Mouse (Mus musculus) E14TG2a.4 (cell line): ENCODE results near the gene Macrod2.
A peak's percentile ranks its signal among the peaks of the same experiment; 100 is the strongest.

Experiments used
- H3K27me3 ChIP-seq: 2 replicates; pipeline ENCODE4 v1.6.1; 2014; ENCODE audit warnings: low read length, control low read depth; ENCODE audit not compliant: insufficient read depth
- H3K36me3 ChIP-seq: 2 replicates; pipeline ENCODE4 v1.6.1; 2014; ENCODE audit warnings: low read length, control low read depth; ENCODE audit not compliant: insufficient read depth
- H3K4me1 ChIP-seq: replicated peaks from 2 replicates; pipeline ENCODE4 v1.6.1; 2014; ENCODE audit warnings: low read depth, low read length, control low read depth
- H3K4me3 ChIP-seq: replicated peaks from 2 replicates; pipeline ENCODE4 v1.5.1; 2014; ENCODE audit warnings: mild to moderate bottlenecking, low read length
- H3K9me3 ChIP-seq: 2 replicates; pipeline ENCODE4 v1.6.1; 2014; ENCODE audit warnings: low read length, control low read depth
- CTCF ChIP-seq: conservative IDR thresholded peaks from 2 replicates; pipeline ENCODE4 v1.5.1; 2014; ENCODE audit warnings: low read length
- NANOG ChIP-seq: IDR thresholded peaks from 2 replicates; pipeline ENCODE4 v1.6.1; 2014; ENCODE audit warnings: borderline replicate concordance, low read length, mixed read lengths
- POU5F1 ChIP-seq: IDR thresholded peaks from 2 replicates; pipeline ENCODE4 v1.6.1; 2014; ENCODE audit warnings: low read length, borderline replicate concordance

Macrod2 gene

GRCm38 (mm10) chr2:142222137-142222921 lies 1827.2 kb downstream of the Macrod2 start:
- no peaks in the 10 kb centered on the region for H3K9me3 ChIP-seq
- TF ChIP-seq POU5F1, result no peak
- TF ChIP-seq CTCF, result no peak
- no peak for TF ChIP-seq NANOG
- H3K4me1 ChIP-seq, result no peaks in the 10 kb centered on the region
- no peaks in the 10 kb centered on the region for H3K36me3 ChIP-seq
- no peak overlapping the region for H3K4me3 ChIP-seq
- H3K27me3 ChIP-seq, result no peaks in the 10 kb centered on the region

- H3K9me3 ChIP-seq, result no peaks in the 10 kb centered on the region
- TF ChIP-seq CTCF (no peak), NANOG (no peak), POU5F1 (no peak)
- H3K4me1 ChIP-seq, result no peaks in the 10 kb centered on the region
- H3K36me3 ChIP-seq, result no peaks in the 10 kb centered on the region
- H3K27me3 ChIP-seq, result no peaks in the 10 kb centered on the region
- H3K4me3 ChIP-seq, result no peak overlapping the region
Observed at GRCm38 (mm10) chr2:142222926-142223325, 1827.8 kb downstream of the Macrod2 start.

DNA sequence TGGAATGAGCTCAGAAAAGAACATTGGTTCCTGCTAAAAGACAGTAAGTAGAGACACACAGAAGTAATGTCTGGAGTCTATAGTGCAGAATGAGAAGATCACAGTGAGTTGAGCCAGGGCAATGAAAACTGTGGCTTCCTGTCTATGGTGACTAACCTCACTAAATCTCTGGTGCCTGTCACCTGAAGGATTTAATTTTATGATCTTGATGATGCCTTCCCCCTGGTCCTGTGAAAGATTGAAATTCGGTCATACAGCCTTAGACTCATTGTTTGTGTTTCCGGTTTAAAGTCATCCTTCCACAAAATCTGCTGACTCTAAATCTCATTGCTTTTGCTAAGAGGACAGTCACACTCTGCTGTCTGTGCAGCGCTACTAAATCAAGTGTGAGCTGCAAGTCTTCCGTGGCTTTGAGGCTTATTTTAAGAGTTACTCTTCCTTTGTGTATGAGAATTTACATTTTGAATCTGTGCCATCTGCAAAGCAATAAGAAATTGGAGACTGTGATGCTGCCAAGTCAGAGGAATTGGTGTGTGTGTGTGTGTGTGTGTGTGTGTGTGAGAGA lies 1836.0 kb downstream of the Macrod2 start:
- Histone ChIP-seq H3K27me3 (no peaks in the 10 kb centered on the region), H3K4me3 (no peak overlapping the region), H3K4me1 (no peaks in the 10 kb centered on the region), H3K9me3 (0 out of 2 replicates have a peak, but pooled peaks cover 4% of the 10 kb centered on the region), H3K36me3 (no peaks in the 10 kb centered on the region)
- TF ChIP-seq NANOG (no peak), POU5F1 (no peak)

GRCm38 (mm10) chr2:142232828-142233227 lies 1837.7 kb downstream of the Macrod2 start:
- Histone ChIP-seq H3K4me3 (no peak overlapping the region), H3K27me3 (no peaks in the 10 kb centered on the region), H3K36me3 (no peaks in the 10 kb centered on the region), H3K4me1 (no peaks in the 10 kb centered on the region), H3K9me3 (0 out of 2 replicates have a peak, but pooled peaks cover 4% of the 10 kb centered on the region)
- TF ChIP-seq NANOG (no peak), POU5F1 (no peak), CTCF (no peak)

GRCm38 (mm10) chr2:142243483-142243882 lies 1848.4 kb downstream of the Macrod2 start:
- H3K27me3 ChIP-seq, result no peaks in the 10 kb centered on the region
- no peaks in the 10 kb centered on the region for H3K9me3 ChIP-seq
- H3K36me3 ChIP-seq, result no peaks in the 10 kb centered on the region
- no peak for TF ChIP-seq NANOG
- TF ChIP-seq CTCF, result no peak
- no peak for TF ChIP-seq POU5F1
- no peaks in the 10 kb centered on the region for H3K4me1 ChIP-seq
- no peak overlapping the region for H3K4me3 ChIP-seq

GRCm38 (mm10) chr2:142250383-142250782 lies 1855.3 kb downstream of the Macrod2 start:
- TF ChIP-seq POU5F1 (no peak), NANOG (no peak), CTCF (no peak)
- H3K4me3 ChIP-seq, result no peak overlapping the region
- H3K36me3 ChIP-seq, result no peaks in the 10 kb centered on the region
- no peaks in the 10 kb centered on the region for H3K27me3 ChIP-seq
- H3K4me1 ChIP-seq, result no peaks in the 10 kb centered on the region
- H3K9me3 ChIP-seq, result no peaks in the 10 kb centered on the region

GRCm38 (mm10) chr2:142251518-142251917 lies 1856.4 kb downstream of the Macrod2 start:
- Histone ChIP-seq H3K36me3 (no peaks in the 10 kb centered on the region), H3K9me3 (no peaks in the 10 kb centered on the region), H3K4me1 (no peaks in the 10 kb centered on the region), H3K4me3 (no peak overlapping the region), H3K27me3 (no peaks in the 10 kb centered on the region)
- no peak for TF ChIP-seq CTCF
- no peak for TF ChIP-seq POU5F1
- TF ChIP-seq NANOG, result no peak

GRCm38 (mm10) chr2:142253913-142254312 lies 1858.8 kb downstream of the Macrod2 start:
- no peak for TF ChIP-seq POU5F1
- no peak for TF ChIP-seq NANOG
- TF ChIP-seq CTCF, result peak; percentile 56
- Histone ChIP-seq H3K9me3 (peaks cover 17% of the 10 kb centered on the region), H3K27me3 (no peaks in the 10 kb centered on the region), H3K36me3 (no peaks in the 10 kb centered on the region), H3K4me1 (no peaks in the 10 kb centered on the region), H3K4me3 (no peak overlapping the region)
